7 mouse cellular contexts compared by ENCODE assay signal in the genomic region with DNA sequence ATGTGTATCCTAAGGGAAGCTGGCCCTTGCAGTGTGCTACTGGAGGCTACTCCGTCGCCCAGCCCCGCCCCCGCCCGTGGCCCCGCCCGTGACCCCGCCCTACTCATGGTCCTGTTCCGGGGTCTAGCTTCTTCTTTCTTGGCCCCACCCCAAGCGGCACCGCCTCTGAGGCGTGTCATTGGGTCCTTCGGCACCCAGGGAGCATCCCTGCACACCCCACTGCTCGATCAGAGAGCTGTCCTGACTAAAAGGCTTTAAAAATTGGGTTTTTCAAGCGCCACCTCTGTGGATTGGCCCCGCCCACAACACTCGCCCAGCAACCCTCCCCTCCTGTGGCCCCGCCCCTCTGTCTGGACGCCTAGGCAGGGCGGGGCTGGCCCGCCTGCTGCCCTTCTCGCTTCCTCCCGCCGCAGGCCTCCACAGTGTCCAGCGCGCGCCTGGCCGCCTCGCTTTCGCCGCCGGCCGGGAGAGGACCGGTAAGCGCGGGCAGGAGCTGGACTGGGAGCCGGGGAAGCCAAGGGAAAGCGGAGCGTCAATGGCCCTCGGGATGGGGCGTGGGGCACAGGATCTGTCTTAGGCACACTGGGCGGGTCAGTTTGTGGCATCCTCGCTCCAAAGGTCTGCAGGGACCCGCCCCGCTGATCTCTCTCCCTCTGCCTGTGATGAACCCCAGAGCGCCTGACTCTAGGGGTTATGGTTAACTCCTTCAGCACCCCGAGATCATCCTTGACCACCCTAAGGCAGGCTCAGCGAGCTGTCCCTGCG. TPM values are rescaled to one million over a fixed set of nuclear protein-coding genes. Genes with fewer than 3 reads are reported as not detected.
A peak's percentile ranks its signal among the peaks of the same experiment; 100 is the strongest.
DNase-seq lines count a peak whose midpoint lies in the region; ATAC-seq lines count a peak whose summit lies in the region.

A gene (plus strand): TSS at position 193 of the 765 bp plus-strand sequence.

- peak within 1 kb of the TSS; percentile 69 for H3K4me3 ChIP-seq in limb, embryonic 10.5 days
- peak within 1 kb of the TSS; percentile 69 for H3K4me3 ChIP-seq in midbrain, embryonic 13.5 days (replicated peaks)

- peak; percentile 91 for DNase-seq in adrenal gland, adult 8-10 months
- DNase-seq in embryo, embryonic 9.5 days (ENCODE audit: extremely low spot score), result peak; percentile 92
- DNase-seq in gonadal fat pad, adult 2 months (ENCODE audit: low read depth), result peak; percentile 28
- peak; percentile 93 for DNase-seq in kidney, adult 11 months
- DNase-seq in limb, embryonic 10.5 days (ENCODE audit: low spot score), result peak; percentile 90
- DNase-seq in spleen, adult 12 weeks (ENCODE audit: low spot score), result peak; percentile 90

- H3K36me3 ChIP-seq in limb, embryonic 10.5 days, result no peaks in the 10 kb centered on the region
- no peaks in the 10 kb centered on the region for H3K36me3 ChIP-seq in midbrain, embryonic 13.5 days

- peak within 1 kb of the TSS; percentile 89 for H3K4me2 ChIP-seq in midbrain, embryonic 13.5 days (replicated peaks)

- H3K27ac ChIP-seq in limb, embryonic 10.5 days, result peak within 1 kb of the TSS; percentile 83
- no peak within 1 kb of the TSS for H3K27ac ChIP-seq in midbrain, embryonic 13.5 days

- peak within 1 kb of the TSS; percentile 75 for H3K9ac ChIP-seq in midbrain, embryonic 13.5 days (replicated peaks)

- peaks cover 15% of the 10 kb centered on the region for H3K27me3 ChIP-seq in limb, embryonic 10.5 days (ENCODE audit: low read depth, poor library complexity, severe bottlenecking)
- H3K27me3 ChIP-seq in midbrain, embryonic 13.5 days, result peaks cover 17% of the 10 kb centered on the region

- 2% methylated on average over 49 of the region's 49 CpGs for WGBS in limb, embryonic 10.5 days
- WGBS in midbrain, embryonic 13.5 days, result under 1% methylated on average over 49 of the region's 49 CpGs

- ATAC-seq in midbrain, embryonic 13.5 days, result peak; percentile 89

- no peaks in the 10 kb centered on the region for H3K9me3 ChIP-seq in limb, embryonic 10.5 days (replicated peaks)
- no peaks in the 10 kb centered on the region for H3K9me3 ChIP-seq in midbrain, embryonic 13.5 days

- peaks cover 22% of the 10 kb centered on the region for H3K4me1 ChIP-seq in limb, embryonic 10.5 days
- H3K4me1 ChIP-seq in midbrain, embryonic 13.5 days (replicated peaks), result peaks cover 13% of the 10 kb centered on the region

RNA-seq across cellular contexts. Expression of the gene that starts here (rescaled TPM):
- total RNA-seq in adrenal gland, adult 8-10 months (2022), result 10 to 100 TPM; 21.5 to 72.6 (median 39.6) TPM
- 37.2 and 45.9 TPM in 2 replicates for polyA plus RNA-seq in gonadal fat pad, adult 2 months (2012; rRNA removed)
- polyA plus RNA-seq in limb, embryonic 10.5 days (2016; fragmentation: Nextera tagmentation; extraction: Ambion mirVana), result 1.6 and 2.4 TPM in 2 replicates
- 3.3 and 3.6 TPM in 2 replicates for polyA plus RNA-seq in midbrain, embryonic 13.5 days (2015; fragmentation: Nextera tagmentation; extraction: Ambion mirVana)

Comparison
In these comparisons a context has a peak if more than half of its experiments do, and no peak if none do; other contexts are left out.
1. DNase-seq: peak in every context shown above with its lines; median percentile 93 in kidney, adult 11 months; 92 in embryo, embryonic 9.5 days; 91 in adrenal gland, adult 8-10 months; 90 in limb, embryonic 10.5 days; 90 in spleen, adult 12 weeks; 28 in gonadal fat pad, adult 2 months.